In the genomic region with DNA sequence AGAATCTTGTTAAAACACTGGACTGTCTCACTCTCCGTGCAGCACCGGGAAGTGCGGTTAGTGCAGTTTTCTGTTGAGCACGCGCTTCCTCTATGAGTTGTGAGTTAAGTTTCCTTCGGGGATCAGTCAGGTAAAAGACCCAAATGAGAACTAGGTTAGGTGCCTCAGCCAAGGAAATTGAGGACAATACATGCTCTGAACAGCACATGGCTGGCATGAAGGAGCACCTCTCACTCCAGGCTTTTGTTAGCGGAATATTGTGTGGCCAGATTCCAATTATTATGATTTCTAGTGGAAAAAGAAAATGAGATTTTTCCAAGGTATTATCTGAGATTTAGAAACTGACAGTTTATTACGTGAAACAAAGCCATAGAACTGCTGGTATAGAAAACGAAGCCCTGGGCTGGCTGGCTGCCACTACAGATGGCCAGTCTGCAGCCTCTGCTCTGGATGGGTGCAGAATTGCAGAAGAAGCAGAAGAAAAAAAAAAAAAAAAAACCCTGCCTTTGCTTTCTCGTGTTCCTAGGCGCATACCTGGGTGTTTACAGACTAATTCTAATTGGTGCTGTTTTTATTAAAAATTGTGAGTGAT, we compare ENCODE assay signal across 16 mouse cellular contexts.
DNase-seq lines count a peak whose midpoint lies in the region; ATAC-seq and TF ChIP-seq lines count a peak whose summit lies in the region.
"Had no signal": no experiment of that assay in that cellular context is flagged by ENCODE, and none has a peak within 500 bp of the region (broad histone marks: within the 10 kb centered on the region; RNA-seq: fewer than 3 reads in every experiment).

No protein-coding gene starts in this region.

- peaks cover 8% of the 10 kb centered on the region for H3K4me1 ChIP-seq in forebrain, embryonic 16.5 days (replicated peaks; ENCODE audit: control insufficient read depth, insufficient read depth, low read length)
- H3K4me1 ChIP-seq in stomach, postnatal 0 days (replicated peaks; ENCODE audit: control insufficient read depth, insufficient read depth): no peaks in the 10 kb centered on the region
- no peaks in the 10 kb centered on the region for H3K4me1 ChIP-seq in heart, embryonic 11.5 days (ENCODE audit: control insufficient read depth, insufficient read depth, low read length)
- H3K4me1 ChIP-seq: embryonic facial prominence, embryonic 12.5 days; liver, embryonic 12.5 days; neural tube, embryonic 12.5 days had no signal

- H3K36me3 ChIP-seq in forebrain, embryonic 16.5 days (ENCODE audit: control insufficient read depth, insufficient read depth): no peaks in the 10 kb centered on the region
- no peaks in the 10 kb centered on the region for H3K36me3 ChIP-seq in stomach, postnatal 0 days (ENCODE audit: control insufficient read depth, insufficient read depth, low read length)
- H3K36me3 ChIP-seq in heart, embryonic 11.5 days (ENCODE audit: control insufficient read depth, insufficient read depth, low read length): no peaks in the 10 kb centered on the region
- H3K36me3 ChIP-seq: embryonic facial prominence, embryonic 12.5 days; neural tube, embryonic 12.5 days had no signal

- WGBS in forebrain, embryonic 16.5 days: 54% methylated on average over 11 of the region's 11 CpGs
- 55% methylated on average over 11 of the region's 11 CpGs for WGBS in stomach, postnatal 0 days
- 83% methylated on average over 11 of the region's 11 CpGs for WGBS in heart, embryonic 11.5 days (ENCODE audit: insufficient replicate concordance)

- no peak overlapping the region for H3K4me3 ChIP-seq in forebrain, embryonic 16.5 days (replicated peaks; ENCODE audit: low read length)
- H3K4me3 ChIP-seq in stomach, postnatal 0 days (ENCODE audit: low read depth, low read length): no peak overlapping the region
- H3K4me3 ChIP-seq in heart, embryonic 11.5 days (ENCODE audit: low read depth, low read length): no peak overlapping the region
- H3K4me3 ChIP-seq: embryonic facial prominence, embryonic 12.5 days; liver, embryonic 12.5 days; neural tube, embryonic 12.5 days had no signal

- DNase-seq in frontal cortex, postnatal 10 days (ENCODE audit: low spot score in 2 of 2): no peak
- peak; percentile 12 for DNase-seq in right cerebral cortex, postnatal 14 days
- no peak for DNase-seq in right cerebral cortex, postnatal 36 days (ENCODE audit: low spot score in 2 of 2)
- no peak for DNase-seq in stomach, postnatal 0 days (ENCODE audit: low spot score)
- DNase-seq in urinary bladder, postnatal 14 days (ENCODE audit: low spot score): no peak
- DNase-seq: kidney, postnatal 14 days; retina, postnatal 1 day; thymus, postnatal 4 days had no signal

- ATAC-seq in frontal cortex, adult (ENCODE audit: low TSS enrichment): peak; percentile 42
- peak; percentile 61; the same call in 1 of the 2 replicates for ATAC-seq in forebrain, embryonic 16.5 days
- ATAC-seq in stomach, postnatal 0 days (ENCODE audit: low FRiP score, low TSS enrichment): no peak
- no peak for ATAC-seq in heart, embryonic 11.5 days (replicated peaks; ENCODE audit: insufficient number of reproducible peaks, low FRiP score, low TSS enrichment)
- ATAC-seq: inflammation-experienced regulatory T-cells, adult 6 months; liver, embryonic 12.5 days had no signal

- no peak for TF ChIP-seq EP300 in stomach, postnatal 0 days (optimal IDR thresholded peaks at IDR 0.05)

- no peak overlapping the region for H3K9ac ChIP-seq in forebrain, embryonic 16.5 days (replicated peaks; ENCODE audit: low read depth, low read length)
- no peak overlapping the region for H3K9ac ChIP-seq in stomach, postnatal 0 days (ENCODE audit: low read length)
- H3K9ac ChIP-seq in heart, embryonic 11.5 days (ENCODE audit: low read depth, low read length): no peak overlapping the region
- H3K9ac ChIP-seq: embryonic facial prominence, embryonic 12.5 days; liver, embryonic 12.5 days; neural tube, embryonic 12.5 days had no signal

- no peaks in the 10 kb centered on the region for H3K9me3 ChIP-seq in forebrain, embryonic 16.5 days (ENCODE audit: control insufficient read depth, low read length)
- no peaks in the 10 kb centered on the region for H3K9me3 ChIP-seq in stomach, postnatal 0 days (ENCODE audit: control insufficient read depth, low read length)
- H3K9me3 ChIP-seq in heart, embryonic 11.5 days (replicated peaks; ENCODE audit: control insufficient read depth, low read length): no peaks in the 10 kb centered on the region
- H3K9me3 ChIP-seq: embryonic facial prominence, embryonic 12.5 days; liver, embryonic 12.5 days; neural tube, embryonic 12.5 days had no signal

- H3K27ac ChIP-seq in forebrain, embryonic 16.5 days (ENCODE audit: low read length): no peak overlapping the region
- H3K27ac ChIP-seq in stomach, postnatal 0 days (replicated peaks): no peak overlapping the region
- no peak overlapping the region for H3K27ac ChIP-seq in heart, embryonic 11.5 days (ENCODE audit: low read depth, low read length)
- H3K27ac ChIP-seq: embryonic facial prominence, embryonic 12.5 days; liver, embryonic 12.5 days; macrophage; neural tube, embryonic 12.5 days had no signal

- H3K27me3 ChIP-seq in forebrain, embryonic 16.5 days (replicated peaks; ENCODE audit: control insufficient read depth, insufficient read depth, low read length): no peaks in the 10 kb centered on the region
- no peaks in the 10 kb centered on the region for H3K27me3 ChIP-seq in stomach, postnatal 0 days (ENCODE audit: control insufficient read depth, insufficient read depth, low read length)
- H3K27me3 ChIP-seq in heart, embryonic 11.5 days (ENCODE audit: control insufficient read depth, insufficient read depth, low read length): no peaks in the 10 kb centered on the region
- H3K27me3 ChIP-seq: embryonic facial prominence, embryonic 12.5 days; liver, embryonic 12.5 days; neural tube, embryonic 12.5 days had no signal

- no peak for TF ChIP-seq CTCF in stomach, postnatal 0 days (IDR thresholded peaks at IDR 0.05; ENCODE audit: low read depth)

- H3K4me2 ChIP-seq in forebrain, embryonic 16.5 days (ENCODE audit: low read length): peak overlapping the region; percentile 30
- H3K4me2 ChIP-seq in stomach, postnatal 0 days (replicated peaks; ENCODE audit: low read depth): peak overlapping the region; percentile 14; the same call in 1 of the 2 replicates
- H3K4me2 ChIP-seq in heart, embryonic 11.5 days: no peak overlapping the region
- H3K4me2 ChIP-seq: embryonic facial prominence, embryonic 12.5 days; liver, embryonic 12.5 days; neural tube, embryonic 12.5 days had no signal

Comparison
In these comparisons a context has a peak if more than half of its experiments do, and no peak if none do; other contexts are left out.
1. ATAC-seq: peak in frontal cortex, adult (single experiment) and forebrain, embryonic 16.5 days (single experiment); none in stomach, postnatal 0 days (single experiment) and heart, embryonic 11.5 days (single experiment).